Mouse (Mus musculus) heart, embryonic 15.5 days (tissue): ENCODE results near the gene Tmem219. TPM values are rescaled to one million over a fixed set of nuclear protein-coding genes. Genes with fewer than 3 reads are reported as not detected.

Experiments
- ATAC-seq: fragments of 200-750 bp; cut with Nextera tagmentation; replicated peaks from 2 replicates; pipeline ENCODE4 v1.8.0; 2017; ENCODE audit warnings: low read depth, moderate TSS enrichment; ENCODE audit not compliant: insufficient number of reproducible peaks, insufficient read depth, low FRiP score
- H3K27ac ChIP-seq: fragments of 300-500 bp; sonication (generic); 2 replicates; pipeline ENCODE4 v1.5.1; 2015; ENCODE audit warnings: mild to moderate bottlenecking, inconsistent platforms
- H3K27me3 ChIP-seq: fragments of 300-500 bp; sonication (generic); 2 replicates; pipeline ENCODE4 v1.6.1; 2015; ENCODE audit warnings: inconsistent platforms
- H3K36me3 ChIP-seq: fragments of 300-500 bp; sonication (generic); 2 replicates; pipeline ENCODE4 v1.6.1; 2015; ENCODE audit warnings: mild to moderate bottlenecking, inconsistent platforms
- H3K4me1 ChIP-seq: fragments of 300-500 bp; sonication (generic); replicated peaks from 2 replicates; pipeline ENCODE4 v1.6.1; 2015; ENCODE audit warnings: inconsistent platforms
- H3K4me2 ChIP-seq: fragments of 300-500 bp; sonication (generic); 2 replicates; pipeline ENCODE4 v1.6.1; 2015; ENCODE audit warnings: inconsistent platforms, mild to moderate bottlenecking, moderate library complexity
- H3K4me3 ChIP-seq: fragments of 300-500 bp; sonication (generic); 2 replicates; pipeline ENCODE4 v1.5.1; 2015; ENCODE audit warnings: mild to moderate bottlenecking, inconsistent platforms
- H3K9ac ChIP-seq: fragments of 300-500 bp; sonication (generic); 2 replicates; pipeline ENCODE4 v1.6.1; 2015; ENCODE audit warnings: mild to moderate bottlenecking, inconsistent platforms
- H3K9me3 ChIP-seq: fragments of 300-500 bp; sonication (generic); replicated peaks from 2 replicates; pipeline ENCODE4 v1.6.1; 2016; ENCODE audit warnings: inconsistent platforms
- WGBS: fragments of 180-500 bp; shearing (Covaris S2); methylation state at CpG from one replicate; pipeline ENCODE4 v1.1.7; 2015; ENCODE audit warnings: mixed read lengths; 5-methylcytosine and 5-hydroxymethylcytosine counted together
- polyA plus RNA-seq: library from polyadenylated mRNA; unstranded; fragments of >200 nt; fragmentation: Nextera tagmentation; extraction: Ambion mirVana; gene quantifications from 2 replicates; pipeline ENCODE4 v1.2.1, GENCODE M21; 2015

Tmem219 gene
- 19.2 and 23.0 TPM in 2 replicates for polyA plus RNA-seq

- no peaks in the 10 kb centered on the region for H3K27me3 ChIP-seq
- no peaks in the 10 kb centered on the region for H3K9me3 ChIP-seq
- H3K4me3 ChIP-seq, result no peak within 1 kb of the TSS
- H3K9ac ChIP-seq, result no peak within 1 kb of the TSS
- H3K36me3 ChIP-seq, result no peaks in the 10 kb centered on the region
- WGBS, result 57% methylated on average over 5 of the region's 5 CpGs
- ATAC-seq, result 0 out of 2 replicates have a peak, but pooled peaks have one; percentile 35
- no peak within 1 kb of the TSS for H3K4me2 ChIP-seq
- 0 out of 2 replicates have a peak, but pooled peaks cover 4% of the 10 kb centered on the region for H3K4me1 ChIP-seq
- peak within 1 kb of the TSS; percentile 47 for H3K27ac ChIP-seq
Observed at GRCm38 (mm10) chr7:126922624-126923060, at the start of gene Tmem219. TSS of gene Tmem219 (minus strand) at chr7:126922917.

GRCm38 (mm10) chr7:126967361-126967760 is 44.6 kb upstream of the Tmem219 start:
- Histone ChIP-seq H3K27me3 (peaks cover 17% of the 10 kb centered on the region), H3K4me3 (no peak overlapping the region), H3K36me3 (no peaks in the 10 kb centered on the region), H3K27ac (no peak overlapping the region), H3K4me2 (no peak overlapping the region), H3K9me3 (no peaks in the 10 kb centered on the region), H3K9ac (no peak overlapping the region), H3K4me1 (no peaks in the 10 kb centered on the region; the same call in 1 of the 2 replicates)
- 58% methylated on average over 6 of the region's 6 CpGs for WGBS
- ATAC-seq, result no peak

- WGBS, result 43% methylated on average over 3 of the region's 3 CpGs
- H3K36me3 ChIP-seq, result no peaks in the 10 kb centered on the region
- no peak overlapping the region for H3K4me3 ChIP-seq
- H3K9me3 ChIP-seq, result no peaks in the 10 kb centered on the region
- H3K27ac ChIP-seq, result no peak overlapping the region
- H3K27me3 ChIP-seq, result peaks cover 21% of the 10 kb centered on the region
- H3K9ac ChIP-seq, result no peak overlapping the region
- H3K4me2 ChIP-seq, result no peak overlapping the region
- no peaks in the 10 kb centered on the region; the same call in 1 of the 2 replicates for H3K4me1 ChIP-seq
- ATAC-seq, result no peak
Observed at GRCm38 (mm10) chr7:126965568-126965967, 42.9 kb upstream of the Tmem219 start.

- no peak overlapping the region for H3K9ac ChIP-seq
- H3K4me2 ChIP-seq, result no peak overlapping the region
- no peak overlapping the region for H3K4me3 ChIP-seq
- no peak overlapping the region for H3K27ac ChIP-seq
- peaks cover 21% of the 10 kb centered on the region for H3K27me3 ChIP-seq
- ATAC-seq, result no peak
- peaks cover 2% of the 10 kb centered on the region; the same call in 1 of the 2 replicates for H3K4me1 ChIP-seq
- H3K9me3 ChIP-seq, result no peaks in the 10 kb centered on the region
- 29% methylated on average over 19 of the region's 19 CpGs for WGBS
- H3K36me3 ChIP-seq, result no peaks in the 10 kb centered on the region
Observed at GRCm38 (mm10) chr7:126963548-126964286, 41.0 kb upstream of the Tmem219 start.

- Histone ChIP-seq H3K4me3 (no peak overlapping the region), H3K9ac (no peak overlapping the region), H3K27ac (no peak overlapping the region), H3K4me1 (peaks cover 2% of the 10 kb centered on the region; the same call in 1 of the 2 replicates), H3K9me3 (no peaks in the 10 kb centered on the region), H3K36me3 (no peaks in the 10 kb centered on the region), H3K27me3 (peaks cover 21% of the 10 kb centered on the region), H3K4me2 (no peak overlapping the region)
- ATAC-seq, result no peak
- 78% methylated on average over 4 of the region's 4 CpGs for WGBS
Observed at GRCm38 (mm10) chr7:126961965-126962364, 39.2 kb upstream of the Tmem219 start.

GRCm38 (mm10) chr7:126961095-126961494 is 38.4 kb upstream of the Tmem219 start:
- 82% methylated on average over 5 of the region's 5 CpGs for WGBS
- no peak overlapping the region for H3K4me2 ChIP-seq
- no peak overlapping the region for H3K4me3 ChIP-seq
- H3K27me3 ChIP-seq, result peaks cover 21% of the 10 kb centered on the region
- H3K9ac ChIP-seq, result no peak overlapping the region
- H3K9me3 ChIP-seq, result no peaks in the 10 kb centered on the region
- peaks cover 2% of the 10 kb centered on the region; the same call in 1 of the 2 replicates for H3K4me1 ChIP-seq
- no peak overlapping the region for H3K27ac ChIP-seq
- no peak for ATAC-seq
- no peaks in the 10 kb centered on the region for H3K36me3 ChIP-seq

GRCm38 (mm10) chr7:126959780-126960179 is 37.1 kb upstream of the Tmem219 start:
- no peak overlapping the region for H3K27ac ChIP-seq
- no peak for ATAC-seq
- peaks cover 2% of the 10 kb centered on the region; the same call in 1 of the 2 replicates for H3K4me1 ChIP-seq
- H3K4me2 ChIP-seq, result no peak overlapping the region
- H3K27me3 ChIP-seq, result peaks cover 21% of the 10 kb centered on the region
- H3K36me3 ChIP-seq, result no peaks in the 10 kb centered on the region
- whole genome bisulfite sequencing, result 61% methylated on average over 9 of the region's 9 CpGs
- H3K9me3 ChIP-seq, result no peaks in the 10 kb centered on the region
- no peak overlapping the region for H3K4me3 ChIP-seq
- H3K9ac ChIP-seq, result no peak overlapping the region

- no peak overlapping the region for H3K4me3 ChIP-seq
- peaks cover 4% of the 10 kb centered on the region for H3K4me1 ChIP-seq
- no peaks in the 10 kb centered on the region for H3K36me3 ChIP-seq
- peaks cover 27% of the 10 kb centered on the region for H3K27me3 ChIP-seq
- WGBS, result 51% methylated on average over 3 of the region's 3 CpGs
- no peak overlapping the region for H3K4me2 ChIP-seq
- H3K27ac ChIP-seq, result no peak overlapping the region
- ATAC-seq, result no peak
- H3K9ac ChIP-seq, result no peak overlapping the region
- no peaks in the 10 kb centered on the region for H3K9me3 ChIP-seq
Observed at GRCm38 (mm10) chr7:126955125-126955524, 32.4 kb upstream of the Tmem219 start.

GRCm38 (mm10) chr7:126952646-126953045 is 29.9 kb upstream of the Tmem219 start:
- H3K4me2 ChIP-seq, result no peak overlapping the region
- H3K9ac ChIP-seq, result no peak overlapping the region
- no peaks in the 10 kb centered on the region for H3K36me3 ChIP-seq
- no peak overlapping the region for H3K4me3 ChIP-seq
- no peak for ATAC-seq
- peaks cover 30% of the 10 kb centered on the region for H3K27me3 ChIP-seq
- H3K27ac ChIP-seq, result no peak overlapping the region
- no peaks in the 10 kb centered on the region for H3K9me3 ChIP-seq
- peaks cover 11% of the 10 kb centered on the region for H3K4me1 ChIP-seq
- 2% methylated on average over 8 of the region's 8 CpGs for WGBS

- Histone ChIP-seq H3K9ac (no peak overlapping the region), H3K27ac (no peak overlapping the region), H3K4me2 (no peak overlapping the region), H3K4me3 (no peak overlapping the region), H3K9me3 (no peaks in the 10 kb centered on the region), H3K27me3 (peaks cover 30% of the 10 kb centered on the region), H3K36me3 (no peaks in the 10 kb centered on the region), H3K4me1 (peaks cover 11% of the 10 kb centered on the region)
- 12% methylated on average over 4 of the region's 4 CpGs for WGBS
- ATAC-seq, result no peak
Observed at GRCm38 (mm10) chr7:126951741-126952140, 29.0 kb upstream of the Tmem219 start.

GRCm38 (mm10) chr7:126950647-126951615 is 28.2 kb upstream of the Tmem219 start:
- H3K4me3 ChIP-seq, result peak overlapping the region; percentile 46
- WGBS, result 6% methylated on average over 26 of the region's 26 CpGs
- H3K27me3 ChIP-seq, result peaks cover 30% of the 10 kb centered on the region
- peak overlapping the region; percentile 88 for H3K4me2 ChIP-seq
- no peaks in the 10 kb centered on the region for H3K9me3 ChIP-seq
- ATAC-seq, result no peak
- H3K36me3 ChIP-seq, result no peaks in the 10 kb centered on the region
- peaks cover 11% of the 10 kb centered on the region for H3K4me1 ChIP-seq
- no peak overlapping the region for H3K27ac ChIP-seq
- H3K9ac ChIP-seq, result no peak overlapping the region
